Mouse (Mus musculus) testis, adult 2 months (tissue): ENCODE results near the gene Prex1. TPM values are rescaled to one million over a fixed set of nuclear protein-coding genes. Genes with fewer than 3 reads are reported as not detected.

ENCODE experiments used
- H3K27ac ChIP-seq: fragments of 200-500 bp; 2 replicates; pipeline ENCODE4 v1.5.1; 2012; ENCODE audit warnings: low read depth, low read length; ENCODE audit not compliant: control insufficient read depth, insufficient read depth
- H3K27me3 ChIP-seq: fragments of 200-500 bp; 2 replicates; pipeline ENCODE4 v1.6.1; 2012; ENCODE audit warnings: mild to moderate bottlenecking, low read length, moderate library complexity; ENCODE audit not compliant: control insufficient read depth, insufficient read depth
- H3K36me3 ChIP-seq: fragments of 200-500 bp; 2 replicates; pipeline ENCODE4 v1.6.1; 2012; ENCODE audit warnings: mild to moderate bottlenecking, low read length; ENCODE audit not compliant: control insufficient read depth, insufficient read depth
- H3K4me1 ChIP-seq: fragments of 200-500 bp; 2 replicates; pipeline ENCODE4 v1.6.1; 2012; ENCODE audit warnings: low read length; ENCODE audit not compliant: control insufficient read depth, insufficient read depth
- H3K4me3 ChIP-seq: fragments of 200-500 bp; 2 replicates; pipeline ENCODE4 v1.5.1; 2012; ENCODE audit warnings: low read depth, mild to moderate bottlenecking, low read length, moderate library complexity, mixed read lengths; ENCODE audit not compliant: control insufficient read depth
- CTCF ChIP-seq: fragments of 200-500 bp; IDR thresholded peaks from 2 replicates; pipeline ENCODE4 v1.5.1; 2012; ENCODE audit warnings: low read depth, mild to moderate bottlenecking, inconsistent platforms, low read length, moderate library complexity; ENCODE audit not compliant: control insufficient read depth, insufficient read depth, insufficient replicate concordance
- POLR2A ChIP-seq: fragments of 200-500 bp; IDR thresholded peaks from 2 replicates; pipeline ENCODE4 v1.6.1; 2012; ENCODE audit warnings: low read depth, mild to moderate bottlenecking, inconsistent platforms, low read length, moderate library complexity; ENCODE audit not compliant: control insufficient read depth
- polyA plus RNA-seq: library from polyadenylated mRNA; depleted of rRNA; stranded (reverse); fragments of >200 nt; gene quantifications from 2 replicates; pipeline ENCODE4 v1.2.3, GENCODE M21; 2012

Prex1 gene
- polyA plus RNA-seq, 1 experiment = 13.6 TPM

DNA sequence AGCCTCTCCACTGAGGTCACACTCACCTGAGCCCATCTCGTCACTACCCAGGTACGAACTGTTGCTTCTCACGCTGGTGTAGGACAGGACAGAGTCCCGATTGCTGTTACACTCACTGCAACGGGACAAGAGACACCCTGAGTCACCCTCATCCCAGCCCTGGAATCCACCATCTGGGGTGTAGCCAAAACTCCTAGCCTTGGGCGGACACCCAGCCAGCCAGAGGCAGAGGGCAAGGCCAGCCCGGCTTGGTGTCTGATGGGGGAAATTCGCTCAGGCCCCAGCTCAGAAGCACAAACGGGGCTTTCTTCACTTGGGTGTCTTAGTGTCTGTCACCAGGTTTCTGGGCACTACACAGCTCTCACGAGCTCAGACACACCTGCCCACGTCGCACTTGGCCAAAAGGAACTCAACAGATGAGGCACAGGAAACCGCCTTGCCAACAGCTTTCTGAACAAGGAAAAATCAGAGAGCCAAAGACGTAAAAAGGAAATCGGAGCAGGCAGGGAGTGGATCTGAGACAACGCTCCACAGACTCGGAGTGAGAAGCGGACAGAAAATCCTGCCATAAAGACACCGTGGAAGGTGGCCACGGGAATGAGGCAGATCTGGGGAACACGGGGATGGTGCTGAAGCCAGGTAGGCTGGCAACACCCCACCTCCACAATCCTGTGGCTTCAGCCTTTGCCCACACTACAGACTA, 131.6 kb downstream of the Prex1 start:
- no peaks in the 10 kb centered on the region for H3K36me3 ChIP-seq

DNA sequence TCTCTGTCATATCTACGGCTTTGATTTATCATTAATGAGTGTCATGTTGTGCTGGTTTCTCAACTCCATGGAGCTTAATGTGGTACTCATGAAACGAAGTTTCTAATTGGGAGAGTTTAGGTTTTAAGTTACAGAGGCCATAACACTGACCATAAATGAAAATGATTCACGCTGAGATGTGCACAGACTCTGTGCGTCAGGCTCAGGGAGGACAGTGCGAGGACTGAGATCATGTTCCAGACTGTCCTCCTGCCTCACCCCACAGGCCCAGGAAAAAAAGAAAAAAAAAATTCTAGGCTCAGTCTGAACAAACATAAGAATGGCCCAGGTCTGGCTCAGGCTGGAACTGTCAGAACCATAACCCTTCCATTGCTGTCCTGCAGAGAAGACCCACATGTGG, 133.8 kb downstream of the Prex1 start:
- Histone ChIP-seq H3K4me1 (no peaks in the 10 kb centered on the region), H3K27ac (no peak overlapping the region), H3K4me3 (no peak overlapping the region), H3K27me3 (no peaks in the 10 kb centered on the region), H3K36me3 (no peaks in the 10 kb centered on the region)
- no peak for TF ChIP-seq CTCF
- TF ChIP-seq POLR2A = no peak

More for the DNA sequence above, 131.6 kb downstream of the Prex1 start:
- H3K27ac ChIP-seq = no peak overlapping the region
- H3K27me3 ChIP-seq = no peaks in the 10 kb centered on the region
- no peak overlapping the region for H3K4me3 ChIP-seq
- TF ChIP-seq CTCF = no peak
- no peak for TF ChIP-seq POLR2A
- H3K4me1 ChIP-seq = no peaks in the 10 kb centered on the region

DNA sequence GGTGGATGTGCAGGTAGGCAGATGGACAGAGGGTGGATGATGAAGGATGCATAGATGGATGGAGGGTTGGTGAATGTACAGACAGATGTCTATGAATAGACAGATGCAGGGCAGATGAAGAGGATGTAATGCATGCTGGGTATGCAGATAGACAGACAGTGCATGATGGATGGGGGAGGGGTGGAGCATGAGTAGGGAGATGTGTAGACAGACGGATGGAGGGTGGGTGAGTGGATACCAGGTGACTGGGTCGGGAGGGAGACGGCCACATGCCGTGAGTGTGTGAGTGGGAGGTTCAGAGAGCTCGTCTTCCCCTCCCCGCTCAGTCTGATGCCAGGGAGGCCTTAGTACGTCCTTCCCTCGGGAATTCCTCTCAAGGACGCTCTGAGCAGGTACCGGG, 134.3 kb downstream of the Prex1 start:
- TF ChIP-seq POLR2A (no peak), CTCF (no peak)
- H3K27ac ChIP-seq = no peak overlapping the region
- H3K4me1 ChIP-seq = no peaks in the 10 kb centered on the region
- no peak overlapping the region for H3K4me3 ChIP-seq
- no peaks in the 10 kb centered on the region for H3K36me3 ChIP-seq
- H3K27me3 ChIP-seq = no peaks in the 10 kb centered on the region

DNA sequence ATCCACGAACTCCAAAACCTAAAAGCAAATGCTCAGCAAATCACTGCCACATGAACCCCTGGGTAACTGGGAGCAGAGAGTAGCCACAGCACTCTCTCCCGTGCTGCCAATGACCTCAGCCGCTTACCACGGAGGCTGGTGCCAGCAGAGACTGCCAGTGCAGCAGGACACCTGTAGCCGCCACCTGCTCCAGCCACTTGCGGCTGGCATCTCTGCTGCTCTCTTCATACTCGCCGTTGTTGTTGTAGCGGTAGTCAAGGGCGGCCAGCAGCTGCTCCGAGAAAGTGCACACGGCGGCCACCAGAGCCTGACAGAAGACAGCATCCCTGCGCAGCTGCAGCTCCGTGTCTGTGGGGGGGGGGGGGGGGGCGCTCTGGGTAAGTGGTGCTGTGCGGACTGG, 138.2 kb downstream of the Prex1 start:
- Histone ChIP-seq H3K36me3 (no peaks in the 10 kb centered on the region), H3K27me3 (no peaks in the 10 kb centered on the region), H3K27ac (no peak overlapping the region), H3K4me1 (no peaks in the 10 kb centered on the region), H3K4me3 (no peak overlapping the region)
- no peak for TF ChIP-seq POLR2A
- TF ChIP-seq CTCF = no peak

DNA sequence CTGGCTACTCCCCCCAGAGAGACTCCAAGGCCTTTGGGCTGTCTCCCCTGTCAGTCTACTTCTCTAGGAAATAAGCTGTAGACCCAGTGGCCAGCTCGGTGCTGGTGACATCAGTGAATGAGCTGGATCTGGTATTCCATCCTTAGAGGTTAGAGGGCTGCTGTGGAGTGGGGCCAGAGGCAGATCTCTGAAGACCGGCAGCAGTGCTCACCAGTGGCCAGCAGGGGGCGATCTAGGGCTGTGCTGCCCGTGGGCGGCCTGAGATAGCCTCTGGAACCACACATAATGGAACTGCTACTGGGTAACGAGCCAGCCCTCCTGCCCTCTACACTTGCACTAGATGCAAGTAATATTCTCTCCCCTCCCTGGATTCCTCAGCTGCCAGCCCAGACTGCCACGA, 138.7 kb downstream of the Prex1 start:
- Histone ChIP-seq H3K4me1 (no peaks in the 10 kb centered on the region), H3K4me3 (no peak overlapping the region), H3K27ac (no peak overlapping the region), H3K27me3 (no peaks in the 10 kb centered on the region), H3K36me3 (no peaks in the 10 kb centered on the region)
- TF ChIP-seq CTCF (peak; percentile 95), POLR2A (no peak)

DNA sequence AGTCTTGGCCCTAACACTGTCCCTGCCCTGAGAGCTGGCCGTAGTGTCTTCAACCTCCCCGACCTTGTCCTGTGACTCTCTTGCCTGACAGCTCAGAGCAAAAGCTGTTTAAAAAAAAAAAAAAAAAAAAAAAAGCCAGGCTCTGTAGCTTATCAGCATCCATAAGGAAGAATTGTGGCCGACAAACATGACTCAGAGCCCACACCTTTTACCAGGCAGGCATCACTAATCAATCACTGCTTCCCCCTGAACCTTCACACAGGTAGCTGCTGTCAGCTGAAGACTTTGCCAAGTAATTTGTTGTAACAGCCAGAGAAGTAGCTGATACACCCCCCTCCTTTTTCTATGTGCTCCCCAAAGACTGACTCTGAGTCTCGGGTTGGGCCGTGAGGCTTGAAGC, 140.0 kb downstream of the Prex1 start:
- Histone ChIP-seq H3K27me3 (no peaks in the 10 kb centered on the region), H3K36me3 (no peaks in the 10 kb centered on the region), H3K4me1 (no peaks in the 10 kb centered on the region), H3K27ac (no peak overlapping the region), H3K4me3 (no peak overlapping the region)
- TF ChIP-seq CTCF = no peak
- no peak for TF ChIP-seq POLR2A

DNA sequence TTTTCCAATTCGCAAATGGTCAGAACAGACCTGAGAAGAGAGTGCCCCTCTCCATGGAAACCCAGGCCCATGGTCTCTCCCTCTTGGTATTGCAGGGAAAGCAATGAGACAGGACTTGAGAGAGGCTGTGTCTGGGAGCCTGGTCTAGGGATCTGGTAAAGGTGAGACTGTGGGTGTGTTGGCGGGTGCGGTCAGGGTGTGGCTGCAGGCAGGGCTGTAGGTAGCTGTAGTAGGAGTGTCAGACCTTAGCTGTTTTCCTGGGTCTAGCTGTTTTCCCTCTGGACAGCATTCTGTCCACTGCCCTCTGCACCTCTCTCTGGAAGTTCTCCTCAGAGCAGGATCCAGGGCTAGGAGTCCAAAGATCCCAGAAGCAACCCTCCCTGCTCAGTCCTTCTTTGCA, 141.3 kb downstream of the Prex1 start:
- no peaks in the 10 kb centered on the region for H3K4me1 ChIP-seq
- no peaks in the 10 kb centered on the region for H3K27me3 ChIP-seq
- no peaks in the 10 kb centered on the region for H3K36me3 ChIP-seq
- no peak overlapping the region for H3K4me3 ChIP-seq
- no peak overlapping the region for H3K27ac ChIP-seq
- TF ChIP-seq CTCF (no peak), POLR2A (no peak)
